Mouse (Mus musculus) forebrain, embryonic 10.5 days (tissue): ENCODE results near the gene Olfr998. TPM values are rescaled to one million over a fixed set of nuclear protein-coding genes. Genes with fewer than 3 reads are reported as not detected.
A peak's percentile ranks its signal among the peaks of the same experiment; 100 is the strongest.
"Not testable (repeated sequence)": the region's sequence is repeated elsewhere in the genome, so short reads cannot be mapped to it uniquely, and the experiment has no call there.

Source experiments
- DNase-seq: peaks from one replicate; pipeline ENCODE4 v3.0.0-alpha.2; 2017; ENCODE audit warnings: low spot score; ENCODE audit errors: extremely low spot score
- H3K27ac ChIP-seq: fragments of 300-500 bp; sonication (generic); 2 replicates; pipeline ENCODE4 v1.5.1; 2016; ENCODE audit warnings: mild to moderate bottlenecking
- H3K27me3 ChIP-seq: fragments of 300-500 bp; sonication (generic); 2 replicates; pipeline ENCODE4 v1.6.1; 2016; ENCODE audit warnings: mild to moderate bottlenecking; ENCODE audit not compliant: poor library complexity, severe bottlenecking
- H3K36me3 ChIP-seq: fragments of 300-500 bp; sonication (generic); replicated peaks from 2 replicates; pipeline ENCODE4 v1.6.1; 2016; ENCODE audit warnings: mild to moderate bottlenecking, moderate library complexity
- H3K4me1 ChIP-seq: fragments of 300-500 bp; sonication (generic); 2 replicates; pipeline ENCODE4 v1.6.1; 2016
- H3K4me3 ChIP-seq: fragments of 300-500 bp; sonication (generic); 2 replicates; pipeline ENCODE4 v1.5.1; 2016; ENCODE audit warnings: mild to moderate bottlenecking, moderate library complexity
- H3K9me3 ChIP-seq: fragments of 300-500 bp; sonication (generic); 2 replicates; pipeline ENCODE4 v1.6.1; 2016; ENCODE audit warnings: mild to moderate bottlenecking, moderate library complexity
- WGBS: fragments of 180-500 bp; shearing (Covaris S2); methylation state at CpG from one replicate; pipeline ENCODE4 v1.1.7; 2016; 5-methylcytosine and 5-hydroxymethylcytosine counted together
- polyA plus RNA-seq: library from polyadenylated mRNA; unstranded; fragments of >200 nt; fragmentation: Nextera tagmentation; extraction: Ambion mirVana; gene quantifications from 2 replicates; pipeline ENCODE4 v1.2.1, GENCODE M21; 2016

Gene Olfr998
- not detected in 2 replicates for polyA plus RNA-seq

- not testable (repeated sequence) for H3K4me3 ChIP-seq, H3K9me3 ChIP-seq, H3K4me1 ChIP-seq, H3K27ac ChIP-seq, DNase-seq, H3K27me3 ChIP-seq, H3K36me3 ChIP-seq
- 88% methylated on average over 2 of the region's 2 CpGs for whole genome bisulfite sequencing
These were observed at the start of gene Olfr998 for GRCm38 (mm10) chr2:85588648-85589047. Olfr998 (plus strand) TSS chr2:85588948.

GRCm38 (mm10) chr2:85554806-85555205, 33.9 kb upstream of the Olfr998 start:
- H3K27me3 ChIP-seq = no peaks in the 10 kb centered on the region
- H3K4me1 ChIP-seq = no peaks in the 10 kb centered on the region
- no peaks in the 10 kb centered on the region for H3K36me3 ChIP-seq
- no peaks in the 10 kb centered on the region for H3K9me3 ChIP-seq
- no peak overlapping the region for H3K4me3 ChIP-seq
- WGBS = 69% methylated on average over 1 of the region's 1 CpGs
- no peak for DNase-seq
- no peak overlapping the region for H3K27ac ChIP-seq

- H3K27me3 ChIP-seq = no peaks in the 10 kb centered on the region
- H3K27ac ChIP-seq = no peak overlapping the region
- H3K4me3 ChIP-seq = no peak overlapping the region
- no peaks in the 10 kb centered on the region for H3K9me3 ChIP-seq
- no peaks in the 10 kb centered on the region for H3K36me3 ChIP-seq
- no peak for DNase-seq
- WGBS = 84% methylated on average over 4 of the region's 4 CpGs
- H3K4me1 ChIP-seq = no peaks in the 10 kb centered on the region
These were observed 28.5 kb upstream of the Olfr998 start for GRCm38 (mm10) chr2:85560226-85560625.

GRCm38 (mm10) chr2:85561187-85561586, 27.6 kb upstream of the Olfr998 start:
- Histone ChIP-seq H3K36me3 (no peaks in the 10 kb centered on the region), H3K4me1 (no peaks in the 10 kb centered on the region), H3K4me3 (no peak overlapping the region), H3K9me3 (no peaks in the 10 kb centered on the region), H3K27ac (no peak overlapping the region), H3K27me3 (no peaks in the 10 kb centered on the region)
- WGBS = 23% methylated on average over 4 of the region's 4 CpGs
- DNase-seq = peak; percentile 17

- Histone ChIP-seq H3K9me3 (no peaks in the 10 kb centered on the region), H3K27ac (no peak within 1 kb of the TSS), H3K27me3 (no peaks in the 10 kb centered on the region), H3K4me1 (no peaks in the 10 kb centered on the region), H3K4me3 (no peak within 1 kb of the TSS), H3K36me3 (no peaks in the 10 kb centered on the region)
- DNase-seq = no peak
These were observed 9.8 kb upstream of the Olfr998 start, which contains the start of gene Olfr996 for GRCm38 (mm10) chr2:85578915-85579314. Olfr996 (plus strand) TSS chr2:85579215.

- no peaks in the 10 kb centered on the region for H3K9me3 ChIP-seq
- 80% methylated on average over 1 of the region's 1 CpGs for WGBS
- no peaks in the 10 kb centered on the region for H3K4me1 ChIP-seq
- DNase-seq = no peak
- no peak within 1 kb of the TSS for H3K4me3 ChIP-seq
- H3K36me3 ChIP-seq = no peaks in the 10 kb centered on the region
- H3K27me3 ChIP-seq = no peaks in the 10 kb centered on the region
- no peak within 1 kb of the TSS for H3K27ac ChIP-seq
These were observed 23.1 kb downstream of the Olfr998 start, which contains the start of gene Olfr1000 for GRCm38 (mm10) chr2:85611803-85612202. Olfr1000 (minus strand) TSS chr2:85611903.

Other genes starting within 250 kb of the Olfr998 start
- not detected in 2 replicates for gene Olfr987, start 249.6 kb upstream of the Olfr998 start, polyA plus RNA-seq
- not detected in 2 replicates for gene Olfr988, start 225.7 kb upstream of the Olfr998 start, polyA plus RNA-seq
- gene Olfr992, start 179.5 kb upstream of the Olfr998 start, polyA plus RNA-seq = not detected in 2 replicates
- gene Olfr993, start 174.1 kb upstream of the Olfr998 start, polyA plus RNA-seq = not detected in 2 replicates
- gene Olfr994, start 152.5 kb upstream of the Olfr998 start, polyA plus RNA-seq = not detected in 2 replicates
- gene Olfr995, start 145.3 kb upstream of the Olfr998 start, polyA plus RNA-seq = not detected in 2 replicates
- not detected in 2 replicates for gene 4833423E24Rik, start 69.9 kb upstream of the Olfr998 start, polyA plus RNA-seq
- gene Olfr996, start 9.7 kb upstream of the Olfr998 start, polyA plus RNA-seq = not detected in 2 replicates
- not detected in 2 replicates for gene Olfr1000, start 23.0 kb downstream of the Olfr998 start, polyA plus RNA-seq
- not detected in 2 replicates for gene Olfr1002, start 61.8 kb downstream of the Olfr998 start, polyA plus RNA-seq
- gene Olfr154, start 75.5 kb downstream of the Olfr998 start, polyA plus RNA-seq = not detected in 2 replicates
- not detected in 2 replicates for gene Olfr1006, start 89.8 kb downstream of the Olfr998 start, polyA plus RNA-seq
- gene Olfr1008, start 100.5 kb downstream of the Olfr998 start, polyA plus RNA-seq = not detected in 2 replicates
- not detected in 2 replicates for gene Olfr1009, start 126.5 kb downstream of the Olfr998 start, polyA plus RNA-seq
- not detected in 2 replicates for gene Olfr1012, start 173.8 kb downstream of the Olfr998 start, polyA plus RNA-seq
- not detected in 2 replicates for gene Olfr1013, start 178.2 kb downstream of the Olfr998 start, polyA plus RNA-seq
- gene Olfr1014, start 183.8 kb downstream of the Olfr998 start, polyA plus RNA-seq = not detected in 2 replicates
- not detected in 2 replicates for gene Olfr1015, start 193.1 kb downstream of the Olfr998 start, polyA plus RNA-seq
- not detected in 2 replicates for gene Olfr1016, start 213.6 kb downstream of the Olfr998 start, polyA plus RNA-seq
- gene Olfr1018, start 229.5 kb downstream of the Olfr998 start, polyA plus RNA-seq = not detected in 2 replicates